Mouse (Mus musculus) lung, embryonic 15.5 days (tissue): ENCODE measurements at regions not wholly inside any gene's neighbourhood (a gene's known extent, or its start where the extent isn't known, plus 50 kb on each side); places are given as distances from the start of the nearest gene placed in this dataset.

Experiments
- ATAC-seq: fragments of 200-750 bp; cut with Nextera tagmentation; 2 replicates; pipeline ENCODE4 v1.8.0; 2017; ENCODE audit warnings: moderate number of reproducible peaks, borderline replicate concordance; ENCODE audit not compliant: low FRiP score, low TSS enrichment; ENCODE audit errors: extremely low read depth
- H3K27ac ChIP-seq: fragments of 300-500 bp; sonication (generic); 2 replicates; pipeline ENCODE4 v1.5.1; 2015; ENCODE audit warnings: moderate library complexity, mild to moderate bottlenecking, inconsistent platforms
- H3K27me3 ChIP-seq: fragments of 300-500 bp; sonication (generic); 2 replicates; pipeline ENCODE4 v1.6.1; 2015; ENCODE audit warnings: inconsistent platforms
- H3K36me3 ChIP-seq: fragments of 300-500 bp; sonication (generic); 2 replicates; pipeline ENCODE4 v1.6.1; 2015; ENCODE audit warnings: inconsistent platforms
- H3K4me1 ChIP-seq: fragments of 300-500 bp; sonication (generic); 2 replicates; pipeline ENCODE4 v1.6.1; 2015; ENCODE audit warnings: inconsistent platforms
- H3K4me2 ChIP-seq: fragments of 300-500 bp; sonication (generic); 2 replicates; pipeline ENCODE4 v1.6.1; 2015; ENCODE audit warnings: inconsistent platforms, mild to moderate bottlenecking, moderate library complexity
- H3K4me3 ChIP-seq: fragments of 300-500 bp; sonication (generic); 2 replicates; pipeline ENCODE4 v1.5.1; 2015; ENCODE audit warnings: mild to moderate bottlenecking, inconsistent platforms
- H3K9ac ChIP-seq: fragments of 300-500 bp; sonication (generic); 2 replicates; pipeline ENCODE4 v1.6.1; 2015; ENCODE audit warnings: inconsistent platforms
- H3K9me3 ChIP-seq: fragments of 300-500 bp; sonication (generic); 2 replicates; pipeline ENCODE4 v1.6.1; 2016; ENCODE audit warnings: inconsistent platforms
- WGBS: fragments of 180-500 bp; shearing (Covaris S2); methylation state at CpG from one replicate; pipeline ENCODE4 v1.1.7; 2015; 5-methylcytosine and 5-hydroxymethylcytosine counted together

DNA sequence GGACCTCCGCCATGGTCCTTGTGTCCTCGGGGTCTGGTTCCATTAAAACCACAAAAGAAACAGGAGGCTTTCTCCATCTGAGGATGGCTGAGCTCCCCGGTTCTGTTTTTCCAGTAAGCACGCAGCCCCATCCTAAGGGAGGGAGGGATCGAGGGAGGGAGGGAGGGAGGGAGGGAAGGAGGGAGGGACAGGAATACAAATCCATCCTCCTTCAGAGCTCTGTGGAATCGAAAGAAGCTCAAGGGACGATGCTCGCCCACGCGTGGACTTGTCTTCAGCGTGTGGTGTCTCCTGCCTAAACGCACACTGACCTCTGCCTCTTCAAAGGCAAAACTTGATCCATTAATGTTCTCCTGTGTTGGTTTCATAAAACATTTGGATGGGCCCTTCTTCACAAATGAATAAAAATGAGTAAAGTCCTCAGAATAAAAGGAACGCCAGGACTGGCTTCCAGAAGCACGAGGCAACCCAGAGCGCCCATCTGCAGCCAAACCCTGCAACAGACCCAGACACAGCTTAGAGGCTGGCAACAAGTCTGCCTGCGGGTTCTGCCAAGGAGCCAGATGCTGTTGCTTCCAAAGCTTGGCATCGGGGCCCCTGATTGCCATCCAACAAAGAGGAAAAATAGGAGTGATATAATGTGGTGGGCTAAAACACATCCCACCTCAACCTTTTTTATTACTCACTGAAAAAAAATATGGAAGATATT, 131.0 kb downstream of the Zbtb18 start:
- no peaks in the 10 kb centered on the region for H3K9me3 ChIP-seq
- ATAC-seq, result no peak
- H3K27ac ChIP-seq, result no peak overlapping the region
- no peaks in the 10 kb centered on the region for H3K27me3 ChIP-seq
- H3K4me2 ChIP-seq, result no peak overlapping the region
- H3K9ac ChIP-seq, result no peak overlapping the region
- no peaks in the 10 kb centered on the region for H3K4me1 ChIP-seq
- H3K4me3 ChIP-seq, result no peak overlapping the region
- H3K36me3 ChIP-seq, result no peaks in the 10 kb centered on the region
- WGBS, result 83% methylated on average over 17 of the region's 17 CpGs

DNA sequence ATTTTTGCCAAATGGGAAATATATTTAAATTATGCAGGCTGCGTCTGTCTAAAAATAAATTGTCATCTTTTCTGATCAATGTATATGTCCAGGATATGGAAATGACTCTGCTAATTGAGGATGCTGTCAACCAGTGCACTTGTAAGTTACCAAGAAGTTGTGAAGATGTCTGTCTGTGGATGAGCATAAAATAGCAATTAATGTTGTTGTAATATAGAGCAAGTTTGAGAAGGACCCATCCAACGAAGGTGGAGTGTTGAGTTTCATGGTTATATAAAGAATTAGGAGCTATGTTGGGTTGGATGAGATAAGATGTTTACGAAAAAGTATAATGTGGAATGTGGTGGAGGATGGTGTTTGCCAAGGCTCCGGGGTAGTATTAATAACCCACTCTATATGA, 131.6 kb downstream of the Zbtb18 start:
- Histone ChIP-seq H3K27me3 (no peaks in the 10 kb centered on the region), H3K9ac (no peak overlapping the region), H3K27ac (no peak overlapping the region), H3K36me3 (no peaks in the 10 kb centered on the region), H3K9me3 (no peaks in the 10 kb centered on the region), H3K4me3 (no peak overlapping the region), H3K4me2 (no peak overlapping the region), H3K4me1 (no peaks in the 10 kb centered on the region)
- no peak for ATAC-seq
- WGBS, result 61% methylated on average over 4 of the region's 4 CpGs

GRCm38 (mm10) chr1:177574312-177574711, 132.2 kb downstream of the Zbtb18 start:
- WGBS, result 65% methylated on average over 7 of the region's 7 CpGs
- ATAC-seq, result no peak
- no peaks in the 10 kb centered on the region for H3K4me1 ChIP-seq

GRCm38 (mm10) chr1:177584302-177584886, 142.2 kb downstream of the Zbtb18 start:
- 33% methylated on average over 5 of the region's 5 CpGs for WGBS

More at GRCm38 (mm10) chr1:177574312-177574711, 132.2 kb downstream of the Zbtb18 start:
- no peak overlapping the region for H3K9ac ChIP-seq
- H3K4me3 ChIP-seq, result no peak overlapping the region
- no peak overlapping the region for H3K4me2 ChIP-seq
- H3K27ac ChIP-seq, result no peak overlapping the region
- no peaks in the 10 kb centered on the region for H3K27me3 ChIP-seq
- no peaks in the 10 kb centered on the region for H3K9me3 ChIP-seq
- H3K36me3 ChIP-seq, result no peaks in the 10 kb centered on the region

DNA sequence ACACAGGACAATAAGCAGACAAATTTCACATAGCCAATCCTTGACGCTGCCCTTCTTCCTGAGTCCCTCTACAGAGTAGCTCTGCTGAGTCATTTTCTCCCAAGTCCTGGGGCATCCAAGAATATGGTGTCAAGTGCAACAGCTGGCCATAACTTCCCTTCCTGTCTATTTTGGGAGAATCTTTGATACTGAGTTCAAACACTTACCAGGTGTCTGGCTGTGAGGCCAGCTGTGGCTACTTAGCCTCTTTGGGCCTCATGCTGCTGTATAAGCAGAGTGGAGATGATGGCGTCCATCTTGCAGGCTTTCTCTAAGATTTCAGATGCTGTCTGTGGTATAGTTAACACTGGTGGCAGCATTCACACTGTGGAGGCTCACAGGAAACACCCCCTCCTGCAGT, 143.2 kb downstream of the Zbtb18 start:
- H3K36me3 ChIP-seq, result no peaks in the 10 kb centered on the region
- 81% methylated on average over 2 of the region's 2 CpGs for WGBS

More at GRCm38 (mm10) chr1:177584302-177584886, 142.2 kb downstream of the Zbtb18 start:
- Histone ChIP-seq H3K4me1 (no peaks in the 10 kb centered on the region), H3K36me3 (no peaks in the 10 kb centered on the region), H3K27me3 (no peaks in the 10 kb centered on the region), H3K27ac (no peak overlapping the region), H3K9ac (no peak overlapping the region), H3K9me3 (peaks cover 9% of the 10 kb centered on the region; the same call in 1 of the 2 replicates), H3K4me2 (no peak overlapping the region), H3K4me3 (no peak overlapping the region)
- ATAC-seq, result peak; percentile 64; the same call in 1 of the 2 replicates

DNA sequence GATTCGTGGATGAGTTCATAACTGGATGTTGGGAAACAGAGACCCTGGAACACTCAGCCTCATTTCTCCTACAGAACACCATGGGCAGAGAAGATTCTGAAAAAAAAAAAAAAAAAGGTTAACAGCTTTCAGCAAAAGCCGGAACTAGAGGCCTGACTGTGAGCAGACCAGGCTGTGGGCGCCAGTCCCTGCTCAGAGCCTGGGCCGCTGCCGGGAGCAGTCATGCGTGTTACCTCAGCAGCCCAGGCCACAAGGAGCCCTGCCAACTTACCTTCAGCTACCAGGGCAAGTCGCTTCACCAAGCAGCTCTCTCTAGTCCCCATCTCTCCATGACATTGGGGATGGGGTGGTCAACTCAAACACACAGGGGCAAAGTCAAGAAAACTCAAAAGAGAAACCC, 140.6 kb upstream of the 1700016C15Rik start:
- no peak overlapping the region for H3K4me3 ChIP-seq
- H3K9ac ChIP-seq, result no peak overlapping the region
- no peak for ATAC-seq
- H3K4me1 ChIP-seq, result no peaks in the 10 kb centered on the region
- no peaks in the 10 kb centered on the region for H3K36me3 ChIP-seq
- H3K27ac ChIP-seq, result no peak overlapping the region
- H3K9me3 ChIP-seq, result no peaks in the 10 kb centered on the region
- no peaks in the 10 kb centered on the region for H3K27me3 ChIP-seq
- no peak overlapping the region for H3K4me2 ChIP-seq
- WGBS, result 86% methylated on average over 7 of the region's 7 CpGs

More for the DNA sequence above, 143.2 kb downstream of the Zbtb18 start:
- Histone ChIP-seq H3K4me2 (no peak overlapping the region), H3K9ac (no peak overlapping the region), H3K4me1 (no peaks in the 10 kb centered on the region), H3K9me3 (peaks cover 9% of the 10 kb centered on the region; the same call in 1 of the 2 replicates), H3K27ac (no peak overlapping the region), H3K27me3 (no peaks in the 10 kb centered on the region), H3K4me3 (no peak overlapping the region)
- ATAC-seq, result no peak

- H3K36me3 ChIP-seq, result no peaks in the 10 kb centered on the region
- no peaks in the 10 kb centered on the region for H3K9me3 ChIP-seq
- no peak overlapping the region for H3K9ac ChIP-seq
- H3K27me3 ChIP-seq, result no peaks in the 10 kb centered on the region
- 85% methylated on average over 4 of the region's 4 CpGs for WGBS
- H3K4me3 ChIP-seq, result no peak overlapping the region
- ATAC-seq, result no peak
- H3K4me2 ChIP-seq, result no peak overlapping the region
- H3K27ac ChIP-seq, result no peak overlapping the region
- H3K4me1 ChIP-seq, result no peaks in the 10 kb centered on the region
These were observed 140.0 kb upstream of the 1700016C15Rik start for GRCm38 (mm10) chr1:177589656-177590055.

DNA sequence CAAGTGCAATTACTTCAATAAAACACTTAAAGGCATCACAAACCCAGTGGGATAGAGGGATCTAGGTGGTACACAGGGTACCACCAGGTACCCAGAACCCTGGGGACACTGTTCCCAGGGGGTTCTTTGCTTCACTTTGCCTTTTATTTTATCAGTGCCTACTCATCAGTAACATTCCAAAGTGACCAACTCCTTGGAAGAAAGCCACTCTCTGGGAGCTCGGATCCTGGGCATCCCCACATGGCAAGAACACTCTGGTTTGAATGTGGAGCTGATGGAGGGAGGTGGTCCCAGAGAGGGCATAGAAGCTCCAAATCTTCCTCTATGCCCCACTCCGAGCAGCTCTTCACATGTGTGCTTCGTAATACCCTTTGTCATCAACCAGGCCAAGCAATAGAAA, 137.9 kb upstream of the 1700016C15Rik start:
- no peak for ATAC-seq
- no peaks in the 10 kb centered on the region for H3K27me3 ChIP-seq
- no peak overlapping the region for H3K4me3 ChIP-seq
- no peaks in the 10 kb centered on the region for H3K9me3 ChIP-seq
- WGBS, result 89% methylated on average over 3 of the region's 3 CpGs
- H3K4me2 ChIP-seq, result no peak overlapping the region
- H3K27ac ChIP-seq, result no peak overlapping the region
- H3K4me1 ChIP-seq, result no peaks in the 10 kb centered on the region
- H3K36me3 ChIP-seq, result no peaks in the 10 kb centered on the region
- no peak overlapping the region for H3K9ac ChIP-seq

DNA sequence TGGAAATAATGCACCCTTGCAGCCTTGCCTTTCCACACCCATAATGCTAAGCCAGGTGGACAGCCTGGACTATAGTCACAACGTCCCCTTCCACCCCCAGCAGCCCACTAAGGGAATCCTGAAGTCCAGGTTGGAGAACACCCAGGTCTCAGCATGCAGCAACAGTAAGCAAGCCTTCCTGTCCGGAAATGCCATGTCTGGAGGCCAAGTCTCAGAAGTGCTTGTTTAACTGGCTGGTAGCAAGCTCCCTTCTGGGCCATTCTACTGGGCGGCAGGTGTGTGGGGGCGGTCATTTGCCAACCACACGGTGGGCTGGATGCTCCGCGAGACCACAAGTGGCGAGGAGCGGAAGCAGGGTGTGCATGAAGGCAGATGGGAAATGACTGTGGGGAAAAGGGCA, 137.3 kb upstream of the 1700016C15Rik start:
- H3K4me1 ChIP-seq, result no peaks in the 10 kb centered on the region
- 80% methylated on average over 9 of the region's 9 CpGs for WGBS
- ATAC-seq, result no peak

GRCm38 (mm10) chr1:177594341-177594740, 135.3 kb upstream of the 1700016C15Rik start:
- WGBS, result 88% methylated on average over 13 of the region's 13 CpGs
- Histone ChIP-seq H3K9me3 (no peaks in the 10 kb centered on the region), H3K4me1 (no peaks in the 10 kb centered on the region), H3K9ac (no peak overlapping the region), H3K27me3 (no peaks in the 10 kb centered on the region), H3K4me2 (no peak overlapping the region), H3K36me3 (no peaks in the 10 kb centered on the region), H3K27ac (no peak overlapping the region), H3K4me3 (no peak overlapping the region)
- ATAC-seq, result no peak

More for the DNA sequence above, 137.3 kb upstream of the 1700016C15Rik start:
- Histone ChIP-seq H3K27me3 (no peaks in the 10 kb centered on the region), H3K4me3 (no peak overlapping the region), H3K4me2 (no peak overlapping the region), H3K27ac (no peak overlapping the region), H3K9me3 (no peaks in the 10 kb centered on the region), H3K9ac (no peak overlapping the region), H3K36me3 (no peaks in the 10 kb centered on the region)

- no peaks in the 10 kb centered on the region for H3K4me1 ChIP-seq
- H3K36me3 ChIP-seq, result no peaks in the 10 kb centered on the region
- no peak for ATAC-seq
- no peaks in the 10 kb centered on the region for H3K9me3 ChIP-seq
- no peak overlapping the region for H3K4me2 ChIP-seq
- WGBS, result 53% methylated on average over 7 of the region's 7 CpGs
- H3K9ac ChIP-seq, result no peak overlapping the region
- no peaks in the 10 kb centered on the region for H3K27me3 ChIP-seq
- no peak overlapping the region for H3K4me3 ChIP-seq
- no peak overlapping the region for H3K27ac ChIP-seq
These were observed 134.2 kb upstream of the 1700016C15Rik start for GRCm38 (mm10) chr1:177595326-177595914.

- Histone ChIP-seq H3K4me2 (no peak overlapping the region), H3K9me3 (no peaks in the 10 kb centered on the region), H3K4me3 (no peak overlapping the region), H3K9ac (no peak overlapping the region), H3K36me3 (no peaks in the 10 kb centered on the region), H3K4me1 (no peaks in the 10 kb centered on the region), H3K27me3 (no peaks in the 10 kb centered on the region), H3K27ac (no peak overlapping the region)
- 80% methylated on average over 4 of the region's 4 CpGs for WGBS
- no peak for ATAC-seq
These were observed 132.6 kb upstream of the 1700016C15Rik start for GRCm38 (mm10) chr1:177597036-177597435.
